21 mouse cellular contexts compared by ENCODE assay signal in the genomic region with DNA sequence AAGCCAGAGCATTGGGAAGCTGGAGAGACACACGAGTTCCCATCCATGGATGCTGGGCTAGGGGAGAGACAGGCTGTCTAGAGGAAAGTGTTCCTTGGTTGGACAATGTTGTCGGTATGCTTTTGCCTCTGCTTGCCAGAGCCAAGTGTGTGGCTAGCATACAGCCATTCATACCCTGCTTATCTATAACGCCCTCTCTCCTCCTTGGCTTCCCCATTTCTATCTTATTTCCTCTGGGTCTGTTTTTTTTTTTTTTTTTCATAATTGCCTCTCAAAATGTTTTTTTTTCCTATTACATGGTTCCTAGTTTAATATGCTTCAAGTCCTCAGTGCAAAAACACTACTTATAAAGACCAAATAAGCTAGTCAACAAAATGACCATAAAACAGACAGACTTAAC. TPM values are rescaled to one million over a fixed set of nuclear protein-coding genes. Genes with fewer than 3 reads are reported as not detected.
"Had no signal": no experiment of that assay in that cellular context is flagged by ENCODE, and none has a peak within 500 bp of the region (broad histone marks: within the 10 kb centered on the region; RNA-seq: fewer than 3 reads in every experiment).

No protein-coding gene starts in this region.

- DNase-seq: lung, adult 18-20 months; lung, embryonic 14.5 days; lung, postnatal 10 days; lung, postnatal 4 days; midbrain, embryonic 14.5 days; retina, postnatal 1 day; right cerebral cortex, adult 18-20 months; right cerebral cortex, postnatal 25 days; right cerebral cortex, postnatal 4 days; spleen, adult 18-20 months; thymus, adult 18-20 months; thymus, postnatal 14 days; thymus, postnatal 36 days had no signal

- H3K27me3 ChIP-seq: neural tube, embryonic 13.5 days; neural tube, embryonic 15.5 days had no signal

- H3K4me3 ChIP-seq: midbrain, embryonic 10.5 days; myocyte; neural tube, embryonic 13.5 days; neural tube, embryonic 15.5 days had no signal

- H3K36me3 ChIP-seq: midbrain, embryonic 10.5 days; neural tube, embryonic 13.5 days; neural tube, embryonic 15.5 days had no signal

- ATAC-seq: midbrain, embryonic 16.5 days had no signal

- H3K27ac ChIP-seq: liver, embryonic 14.5 days; midbrain, embryonic 10.5 days; neural tube, embryonic 13.5 days; neural tube, embryonic 15.5 days had no signal

- H3K4me1 ChIP-seq: midbrain, embryonic 10.5 days; neural tube, embryonic 13.5 days; neural tube, embryonic 15.5 days had no signal

- H3K9me3 ChIP-seq: neural tube, embryonic 13.5 days; neural tube, embryonic 15.5 days had no signal

RNA-seq across cellular contexts. Expression of a gene that starts 13.8 kb away (rescaled TPM):
- polyA plus RNA-seq: lung, embryonic 14.5 days; midbrain, embryonic 10.5 days; midbrain, embryonic 14.5 days; midbrain, embryonic 16.5 days; small intestine, adult 2 months; stomach, embryonic 14.5 days had no signal

RNA-seq across cellular contexts. Expression of a gene that starts 51.4 kb away (rescaled TPM):
- polyA plus RNA-seq: midbrain, embryonic 10.5 days; midbrain, embryonic 16.5 days had no signal
